Mouse (Mus musculus): Measurements from ENCODE around the gene Olfr1350. TPM values are rescaled to one million over a fixed set of nuclear protein-coding genes. Genes with fewer than 3 reads are reported as not detected.
"Not testable (repeated sequence)": the region's sequence is repeated elsewhere in the genome, so short reads cannot be mapped to it uniquely, and the experiment has no call there.

Gene Olfr1350
- not detected in 2 replicates for polyA plus RNA-seq (2015; fragmentation: Nextera tagmentation; extraction: Ambion mirVana)

- H3K36me3 ChIP-seq = no peaks in the 10 kb centered on the region
- no peak within 1 kb of the TSS for H3K27ac ChIP-seq
- H3K4me3 ChIP-seq = no peak within 1 kb of the TSS
- no peaks in the 10 kb centered on the region for H3K27me3 ChIP-seq
- no peak within 1 kb of the TSS for H3K9ac ChIP-seq
- no peaks in the 10 kb centered on the region for H3K4me1 ChIP-seq
- no peak within 1 kb of the TSS for H3K4me2 ChIP-seq
- no peak for ATAC-seq (ENCODE audit: insufficient number of reproducible peaks, insufficient read depth, low FRiP score, low TSS enrichment, low read depth)
- H3K9me3 ChIP-seq = no peaks in the 10 kb centered on the region
Observed at GRCm38 (mm10) chr7:6564541-6564940, at the start of gene Olfr1350. Gene Olfr1350 (plus strand): TSS chr7:6564841.

- Histone ChIP-seq H3K4me3 (no peak overlapping the region), H3K4me1 (no peaks in the 10 kb centered on the region), H3K27ac (no peak overlapping the region), H3K27me3 (no peaks in the 10 kb centered on the region), H3K9ac (no peak overlapping the region), H3K4me2 (no peak overlapping the region), H3K36me3 (no peaks in the 10 kb centered on the region), H3K9me3 (peaks cover 21% of the 10 kb centered on the region)
- WGBS = 17% methylated on average over 1 of the region's 1 CpGs
- no peak for ATAC-seq (ENCODE audit: insufficient number of reproducible peaks, insufficient read depth, low FRiP score, low TSS enrichment, low read depth)
Observed at GRCm38 (mm10) chr7:6521666-6522065, 43.0 kb upstream of the Olfr1350 start.

GRCm38 (mm10) chr7:6522850-6523249 lies 41.8 kb upstream of the Olfr1350 start, which contains the start of gene Olfr1349:
Gene Olfr1349 (minus strand): TSS chr7:6522950.
- Histone ChIP-seq H3K27me3 (no peaks in the 10 kb centered on the region), H3K9me3 (peaks cover 23% of the 10 kb centered on the region), H3K36me3 (no peaks in the 10 kb centered on the region), H3K4me3 (no peak within 1 kb of the TSS), H3K4me2 (no peak within 1 kb of the TSS), H3K4me1 (no peaks in the 10 kb centered on the region), H3K27ac (no peak within 1 kb of the TSS), H3K9ac (no peak within 1 kb of the TSS)
- no peak for ATAC-seq (ENCODE audit: insufficient number of reproducible peaks, insufficient read depth, low FRiP score, low TSS enrichment, low read depth)
- 86% methylated on average over 5 of the region's 5 CpGs for WGBS

GRCm38 (mm10) chr7:6525001-6525400 lies 39.6 kb upstream of the Olfr1350 start:
- Histone ChIP-seq H3K9ac (no peak overlapping the region), H3K9me3 (peaks cover 31% of the 10 kb centered on the region), H3K4me1 (no peaks in the 10 kb centered on the region), H3K4me3 (no peak overlapping the region), H3K36me3 (no peaks in the 10 kb centered on the region), H3K27ac (no peak overlapping the region), H3K4me2 (no peak overlapping the region), H3K27me3 (no peaks in the 10 kb centered on the region)
- ATAC-seq (ENCODE audit: insufficient number of reproducible peaks, insufficient read depth, low FRiP score, low TSS enrichment, low read depth) = no peak
- WGBS = 62% methylated on average over 3 of the region's 3 CpGs

- no peak overlapping the region for H3K4me3 ChIP-seq
- H3K9me3 ChIP-seq = peaks cover 31% of the 10 kb centered on the region
- no peak overlapping the region for H3K9ac ChIP-seq
- H3K4me2 ChIP-seq = no peak overlapping the region
- 61% methylated on average over 5 of the region's 5 CpGs for WGBS
- no peaks in the 10 kb centered on the region for H3K36me3 ChIP-seq
- H3K27me3 ChIP-seq = no peaks in the 10 kb centered on the region
- H3K4me1 ChIP-seq = no peaks in the 10 kb centered on the region
- ATAC-seq (ENCODE audit: insufficient number of reproducible peaks, insufficient read depth, low FRiP score, low TSS enrichment, low read depth) = no peak
- no peak overlapping the region for H3K27ac ChIP-seq
Observed at GRCm38 (mm10) chr7:6526141-6526540, 38.5 kb upstream of the Olfr1350 start.

- WGBS = 45% methylated on average over 8 of the region's 8 CpGs
- H3K27me3 ChIP-seq = no peaks in the 10 kb centered on the region
- no peak for ATAC-seq (ENCODE audit: insufficient number of reproducible peaks, insufficient read depth, low FRiP score, low TSS enrichment, low read depth)
Observed at GRCm38 (mm10) chr7:6586096-6586759, 21.6 kb downstream of the Olfr1350 start.

GRCm38 (mm10) chr7:6588766-6589165 lies 24.1 kb downstream of the Olfr1350 start:
- H3K27ac ChIP-seq; ATAC-seq (ENCODE audit: insufficient number of reproducible peaks, insufficient read depth, low FRiP score, low TSS enrichment, low read depth); H3K4me1 ChIP-seq; H3K9me3 ChIP-seq; H3K4me2 ChIP-seq; H3K9ac ChIP-seq; H3K4me3 ChIP-seq; H3K36me3 ChIP-seq; H3K27me3 ChIP-seq: not testable (repeated sequence)
- WGBS = 86% methylated on average over 13 of the region's 13 CpGs

More at GRCm38 (mm10) chr7:6586096-6586759, 21.6 kb downstream of the Olfr1350 start:
- Histone ChIP-seq H3K27ac (no peak overlapping the region), H3K4me2 (no peak overlapping the region), H3K9ac (no peak overlapping the region), H3K9me3 (no peaks in the 10 kb centered on the region), H3K36me3 (no peaks in the 10 kb centered on the region), H3K4me1 (no peaks in the 10 kb centered on the region), H3K4me3 (no peak overlapping the region)

- ATAC-seq (ENCODE audit: insufficient number of reproducible peaks, insufficient read depth, low FRiP score, low TSS enrichment, low read depth) = no peak
- Histone ChIP-seq H3K4me1 (no peaks in the 10 kb centered on the region), H3K9ac (no peak overlapping the region), H3K9me3 (peaks cover 12% of the 10 kb centered on the region; the same call in 1 of the 2 replicates), H3K4me3 (no peak overlapping the region), H3K36me3 (no peaks in the 10 kb centered on the region), H3K27me3 (no peaks in the 10 kb centered on the region), H3K27ac (no peak overlapping the region), H3K4me2 (no peak overlapping the region)
- 89% methylated on average over 9 of the region's 9 CpGs for WGBS
Observed at GRCm38 (mm10) chr7:6603331-6603730, 38.7 kb downstream of the Olfr1350 start.

Other genes starting within 250 kb of the Olfr1350 start
- 7.8 and 9.2 TPM in 2 replicates for gene Zfp583, start 233.6 kb upstream of the Olfr1350 start, polyA plus RNA-seq (2015; fragmentation: Nextera tagmentation; extraction: Ambion mirVana)
- 3.1 and 4.0 TPM in 2 replicates for gene Gm3854, start 221.1 kb upstream of the Olfr1350 start, polyA plus RNA-seq (2015; fragmentation: Nextera tagmentation; extraction: Ambion mirVana)
- 2.7 and 4.5 TPM in 2 replicates for gene Zfp78, start 201.6 kb upstream of the Olfr1350 start, polyA plus RNA-seq (2015; fragmentation: Nextera tagmentation; extraction: Ambion mirVana)
- gene Zfp28, start 181.5 kb upstream of the Olfr1350 start, polyA plus RNA-seq (2015; fragmentation: Nextera tagmentation; extraction: Ambion mirVana) = 12.8 and 13.7 TPM in 2 replicates
- not detected in 2 replicates for gene Smim17, start 166.1 kb upstream of the Olfr1350 start, polyA plus RNA-seq (2015; fragmentation: Nextera tagmentation; extraction: Ambion mirVana)
- gene Gm20715, start 154.6 kb upstream of the Olfr1350 start, polyA plus RNA-seq (2015; fragmentation: Nextera tagmentation; extraction: Ambion mirVana) = not detected in 2 replicates
- not detected in 2 replicates for gene Olfr1344, start 126.2 kb upstream of the Olfr1350 start, polyA plus RNA-seq (2015; fragmentation: Nextera tagmentation; extraction: Ambion mirVana)
- gene Olfr1336, start 108.7 kb upstream of the Olfr1350 start, polyA plus RNA-seq (2015; fragmentation: Nextera tagmentation; extraction: Ambion mirVana) = not detected in 2 replicates
- gene Olfr1346, start 97.7 kb upstream of the Olfr1350 start, polyA plus RNA-seq (2015; fragmentation: Nextera tagmentation; extraction: Ambion mirVana) = not detected in 2 replicates
- not detected in 2 replicates for gene Olfr5, start 77.9 kb upstream of the Olfr1350 start, polyA plus RNA-seq (2015; fragmentation: Nextera tagmentation; extraction: Ambion mirVana)
- not detected in 2 replicates for gene Olfr1347, start 65.1 kb upstream of the Olfr1350 start, polyA plus RNA-seq (2015; fragmentation: Nextera tagmentation; extraction: Ambion mirVana)
- not detected in 2 replicates for gene Olfr1348, start 56.1 kb upstream of the Olfr1350 start, polyA plus RNA-seq (2015; fragmentation: Nextera tagmentation; extraction: Ambion mirVana)
- gene Olfr1349, start 41.9 kb upstream of the Olfr1350 start, polyA plus RNA-seq (2015; fragmentation: Nextera tagmentation; extraction: Ambion mirVana) = not detected in 2 replicates
- 3.2 and 4.5 TPM in 2 replicates for gene Zim1, start 131.6 kb downstream of the Olfr1350 start, polyA plus RNA-seq (2015; fragmentation: Nextera tagmentation; extraction: Ambion mirVana)
- 159 and 180 TPM in 2 replicates for gene Peg3, start 165.6 kb downstream of the Olfr1350 start, polyA plus RNA-seq (2015; fragmentation: Nextera tagmentation; extraction: Ambion mirVana)
- gene Usp29, start 165.7 kb downstream of the Olfr1350 start, polyA plus RNA-seq (2015; fragmentation: Nextera tagmentation; extraction: Ambion mirVana) = 9.6 and 11.3 TPM in 2 replicates